ENCODE assay signal across 8 mouse cellular contexts in the genomic region with DNA sequence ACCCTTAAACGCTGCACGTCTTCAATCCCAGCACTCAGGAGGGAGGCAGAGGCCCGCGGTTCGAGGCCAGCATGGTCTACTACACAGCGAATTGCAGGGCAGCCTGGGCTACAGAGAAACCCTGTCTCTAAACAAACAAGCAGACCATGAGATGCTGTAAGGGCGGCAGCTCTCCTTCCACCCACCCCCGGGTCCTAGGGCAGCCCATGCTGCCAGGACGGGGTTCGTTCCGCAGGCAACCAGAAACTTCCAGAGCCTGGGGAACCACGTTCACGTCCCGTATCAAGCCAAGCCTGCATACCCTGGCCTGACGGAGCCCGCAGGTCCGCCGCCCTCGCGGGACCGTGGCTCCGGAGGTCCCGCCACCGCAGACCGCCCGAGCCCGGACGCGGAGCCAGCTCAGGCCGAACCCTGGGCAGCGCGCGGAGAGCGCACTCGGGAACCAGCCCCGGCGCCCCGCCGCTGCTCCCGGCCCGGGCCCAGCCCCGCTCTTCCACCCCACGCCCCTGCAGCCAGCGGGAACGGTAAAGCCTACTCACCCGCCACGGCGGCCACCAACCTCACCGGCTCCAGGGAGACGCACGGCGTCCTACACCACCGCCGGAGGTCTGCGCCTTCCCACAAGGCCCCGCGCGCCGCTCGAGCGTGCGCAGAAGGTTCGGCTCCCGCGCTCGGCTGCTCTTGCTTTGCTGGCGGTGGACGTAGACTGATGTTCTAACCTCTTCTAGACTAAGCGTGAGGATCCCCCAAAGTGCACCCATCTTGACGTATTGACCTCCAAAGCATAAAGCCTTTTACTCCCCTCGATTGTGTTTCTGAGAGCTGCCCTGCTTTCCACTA. TPM values are rescaled to one million over a fixed set of nuclear protein-coding genes. Genes with fewer than 3 reads are reported as not detected.
A peak's percentile ranks its signal among the peaks of the same experiment; 100 is the strongest.
DNase-seq lines count a peak whose midpoint lies in the region; ATAC-seq and TF ChIP-seq lines count a peak whose summit lies in the region.

Rpap3 (minus strand) TSS at position 615 of the 840 bp plus-strand sequence.

- peaks cover 30% of the 10 kb centered on the region for H3K36me3 ChIP-seq in E14TG2a.4 (ENCODE audit: insufficient read depth, low read length)
- no peaks in the 10 kb centered on the region; the same call in 1 of the 2 replicates for H3K36me3 ChIP-seq in forebrain, embryonic 11.5 days (ENCODE audit: control insufficient read depth, insufficient read depth, low read length)
- peaks cover 16% of the 10 kb centered on the region for H3K36me3 ChIP-seq in heart, embryonic 16.5 days (ENCODE audit: control insufficient read depth, insufficient read depth)
- H3K36me3 ChIP-seq in liver, embryonic 14.5 days (replicated peaks; ENCODE audit: control insufficient read depth, insufficient read depth, low read depth): peaks cover 7% of the 10 kb centered on the region; the same call in 1 of the 2 replicates
- H3K36me3 ChIP-seq in neural tube, embryonic 11.5 days (ENCODE audit: control insufficient read depth, insufficient read depth, low read length): peaks cover 2% of the 10 kb centered on the region; the same call in 1 of the 2 replicates
- peaks cover 5% of the 10 kb centered on the region; the same call in 1 of the 2 replicates for H3K36me3 ChIP-seq in stomach, embryonic 16.5 days (ENCODE audit: control insufficient read depth, insufficient read depth, low read length)

- peak within 1 kb of the TSS; percentile 93 for H3K4me3 ChIP-seq in E14TG2a.4 (replicated peaks; ENCODE audit: low read length)
- H3K4me3 ChIP-seq in forebrain, embryonic 11.5 days (ENCODE audit: low read depth, low read length): peak within 1 kb of the TSS; percentile 92
- H3K4me3 ChIP-seq in heart, embryonic 16.5 days (ENCODE audit: low read length): peak within 1 kb of the TSS; percentile 97
- H3K4me3 ChIP-seq in liver, embryonic 14.5 days (ENCODE audit: insufficient read depth in 1 of 2, low read depth in 2 of 2, low read length in 2 of 2): peak within 1 kb of the TSS; percentile 88 to 95
- H3K4me3 ChIP-seq in neural tube, embryonic 11.5 days (ENCODE audit: low read depth, low read length): peak within 1 kb of the TSS; percentile 94
- H3K4me3 ChIP-seq in stomach, embryonic 16.5 days (replicated peaks; ENCODE audit: low read length): peak within 1 kb of the TSS; percentile 93

- peaks cover 16% of the 10 kb centered on the region for H3K4me1 ChIP-seq in E14TG2a.4 (replicated peaks; ENCODE audit: low read depth, low read length)
- no peaks in the 10 kb centered on the region; the same call in 1 of the 2 replicates for H3K4me1 ChIP-seq in forebrain, embryonic 11.5 days (replicated peaks; ENCODE audit: control insufficient read depth, insufficient read depth, low read length)
- peaks cover 7% of the 10 kb centered on the region; the same call in 1 of the 2 replicates for H3K4me1 ChIP-seq in heart, embryonic 16.5 days (ENCODE audit: control insufficient read depth, insufficient read depth, low read length)
- peaks cover 3 to 10% of the 10 kb centered on the region in 2 experiments; a peak in 3 of 4 replicates for H3K4me1 ChIP-seq in liver, embryonic 14.5 days (replicated peaks; ENCODE audit: control insufficient read depth in 2 of 2, insufficient read depth in 2 of 2, low read length in 1 of 2)
- H3K4me1 ChIP-seq in neural tube, embryonic 11.5 days (ENCODE audit: control insufficient read depth, insufficient read depth, low read length): peaks cover 4% of the 10 kb centered on the region; the same call in 1 of the 2 replicates
- H3K4me1 ChIP-seq in stomach, embryonic 16.5 days (ENCODE audit: control insufficient read depth, insufficient read depth, low read length): peaks cover 9% of the 10 kb centered on the region

- 1% methylated on average over 70 of the region's 71 CpGs for WGBS in forebrain, embryonic 11.5 days
- under 1% methylated on average over 71 of the region's 71 CpGs for WGBS in heart, embryonic 16.5 days
- under 1% methylated on average over 68 of the region's 71 CpGs for WGBS in liver, embryonic 14.5 days (ENCODE audit: insufficient replicate concordance)
- under 1% methylated on average over 50 of the region's 71 CpGs for WGBS in neural tube, embryonic 11.5 days
- WGBS in stomach, embryonic 16.5 days: under 1% methylated on average over 71 of the region's 71 CpGs

- H3K27ac ChIP-seq in forebrain, embryonic 11.5 days (ENCODE audit: low read depth, low read length): 0 out of 2 replicates have a peak within 1 kb of the TSS, but pooled peaks have one; percentile 25
- H3K27ac ChIP-seq in heart, embryonic 16.5 days (ENCODE audit: low read length): peak within 1 kb of the TSS; percentile 66
- H3K27ac ChIP-seq in liver, embryonic 14.5 days: no peak within 1 kb of the TSS; the same call in 1 of the 2 replicates
- peak within 1 kb of the TSS; percentile 58; the same call in 1 of the 2 replicates for H3K27ac ChIP-seq in neural tube, embryonic 11.5 days (ENCODE audit: low read depth, low read length)
- H3K27ac ChIP-seq in stomach, embryonic 16.5 days (ENCODE audit: low read length): peak within 1 kb of the TSS; percentile 66; the same call in 1 of the 2 replicates

- peak; percentile 93 for ATAC-seq in forebrain, embryonic 11.5 days (replicated peaks; ENCODE audit: low FRiP score)
- ATAC-seq in heart, embryonic 16.5 days (replicated peaks; ENCODE audit: extremely low read depth, insufficient read depth, low FRiP score): peak; percentile 94
- peak; percentile 94 for ATAC-seq in liver, embryonic 14.5 days (ENCODE audit: insufficient read depth)
- ATAC-seq in neural tube, embryonic 11.5 days (ENCODE audit: insufficient read depth, low FRiP score, low TSS enrichment): peak; percentile 86
- peak; percentile 95 for ATAC-seq in stomach, embryonic 16.5 days (ENCODE audit: insufficient read depth, low FRiP score)

- DNase-seq in c-Kit-positive CD71-positive TER-119-negative erythroid progenitor cells, embryonic 14.5 days (ENCODE audit: low read depth): peak; percentile 67
- peak; percentile 93 for DNase-seq in forebrain, embryonic 11.5 days (ENCODE audit: low spot score)
- peak; percentile 87 to 93 for DNase-seq in kidney, postnatal 36 days
- DNase-seq in liver, embryonic 14.5 days (ENCODE audit: low read depth in 3 of 3, low spot score in 3 of 3): peak; percentile 64 to 70 (median 66)
- DNase-seq in neural tube, embryonic 11.5 days (ENCODE audit: low spot score): peak; percentile 89

- TF ChIP-seq CTCF in E14TG2a.4 (conservative IDR thresholded peaks at IDR 0.05; ENCODE audit: low read length): no peak
- TF ChIP-seq CTCF in liver, embryonic 14.5 days (IDR thresholded peaks at IDR 0.05; ENCODE audit: low read depth): no peak

- TF ChIP-seq EP300 in liver, embryonic 14.5 days (IDR thresholded peaks at IDR 0.05; ENCODE audit: low read depth): no peak

- H3K9me3 ChIP-seq in E14TG2a.4 (ENCODE audit: low read length): no peaks in the 10 kb centered on the region
- no peaks in the 10 kb centered on the region for H3K9me3 ChIP-seq in forebrain, embryonic 11.5 days (ENCODE audit: control insufficient read depth, low read length)
- no peaks in the 10 kb centered on the region for H3K9me3 ChIP-seq in heart, embryonic 16.5 days (replicated peaks; ENCODE audit: control insufficient read depth, low read length)
- H3K9me3 ChIP-seq in liver, embryonic 14.5 days (ENCODE audit: control insufficient read depth, low read length): no peaks in the 10 kb centered on the region
- H3K9me3 ChIP-seq in neural tube, embryonic 11.5 days (ENCODE audit: control insufficient read depth, low read length): no peaks in the 10 kb centered on the region
- H3K9me3 ChIP-seq in stomach, embryonic 16.5 days (replicated peaks; ENCODE audit: control insufficient read depth, low read length): no peaks in the 10 kb centered on the region

- H3K9ac ChIP-seq in forebrain, embryonic 11.5 days (ENCODE audit: low read length): peak within 1 kb of the TSS; percentile 94
- H3K9ac ChIP-seq in heart, embryonic 16.5 days (ENCODE audit: low read length): peak within 1 kb of the TSS; percentile 90
- H3K9ac ChIP-seq in liver, embryonic 14.5 days (replicated peaks): peak within 1 kb of the TSS; percentile 84
- peak within 1 kb of the TSS; percentile 89 for H3K9ac ChIP-seq in neural tube, embryonic 11.5 days (ENCODE audit: low read length)
- H3K9ac ChIP-seq in stomach, embryonic 16.5 days (ENCODE audit: low read length): peak within 1 kb of the TSS; percentile 97

- H3K4me2 ChIP-seq in forebrain, embryonic 11.5 days (ENCODE audit: low read depth, low read length, severe bottlenecking): peak within 1 kb of the TSS; percentile 74
- H3K4me2 ChIP-seq in heart, embryonic 16.5 days (ENCODE audit: low read depth, low read length): peak within 1 kb of the TSS; percentile 94
- peak within 1 kb of the TSS; percentile 87 for H3K4me2 ChIP-seq in liver, embryonic 14.5 days (ENCODE audit: low read depth)
- peak within 1 kb of the TSS; percentile 81 for H3K4me2 ChIP-seq in neural tube, embryonic 11.5 days (ENCODE audit: low read depth)
- H3K4me2 ChIP-seq in stomach, embryonic 16.5 days (ENCODE audit: low read depth, low read length): peak within 1 kb of the TSS; percentile 85

- no peaks in the 10 kb centered on the region for H3K27me3 ChIP-seq in E14TG2a.4 (ENCODE audit: insufficient read depth, low read length)
- H3K27me3 ChIP-seq in forebrain, embryonic 11.5 days (ENCODE audit: control insufficient read depth, insufficient read depth, low read length): no peaks in the 10 kb centered on the region
- no peaks in the 10 kb centered on the region for H3K27me3 ChIP-seq in heart, embryonic 16.5 days (ENCODE audit: control insufficient read depth, insufficient read depth, low read length)
- H3K27me3 ChIP-seq in liver, embryonic 14.5 days (ENCODE audit: control insufficient read depth, insufficient read depth, low read length): no peaks in the 10 kb centered on the region
- no peaks in the 10 kb centered on the region for H3K27me3 ChIP-seq in neural tube, embryonic 11.5 days (ENCODE audit: control insufficient read depth, insufficient read depth, low read length)
- H3K27me3 ChIP-seq in stomach, embryonic 16.5 days (ENCODE audit: control insufficient read depth, insufficient read depth, low read length): no peaks in the 10 kb centered on the region

RNA-seq across cellular contexts. Expression of gene Rpap3, which starts in this region (rescaled TPM):
- 47.8 and 48.5 TPM in 2 replicates for polyA plus RNA-seq in forebrain, embryonic 11.5 days (2014; fragmentation: Nextera tagmentation; extraction: Ambion mirVana)
- 18.1 and 22.9 TPM in 2 replicates for polyA plus RNA-seq in heart, embryonic 16.5 days (2015; fragmentation: Nextera tagmentation; extraction: Ambion mirVana)
- polyA plus RNA-seq in liver, embryonic 14.5 days (2012; rRNA removed): 3.4 and 6.8 TPM in 2 replicates
- polyA plus RNA-seq in liver, embryonic 14.5 days (2014; fragmentation: Nextera tagmentation; extraction: Ambion mirVana): 11.2 and 11.4 TPM in 2 replicates
- 43.6 and 45.8 TPM in 2 replicates for polyA plus RNA-seq in neural tube, embryonic 11.5 days (2014; fragmentation: Nextera tagmentation; extraction: Ambion mirVana)
- polyA plus RNA-seq in stomach, embryonic 16.5 days (2015; fragmentation: Nextera tagmentation; extraction: Ambion mirVana): 20.5 and 20.6 TPM in 2 replicates
